Mouse (Mus musculus): Measurements from ENCODE around the gene Vsx2. TPM values are rescaled to one million over a fixed set of nuclear protein-coding genes. Genes with fewer than 3 reads are reported as not detected.
"Not testable (repeated sequence)": the region's sequence is repeated elsewhere in the genome, so short reads cannot be mapped to it uniquely, and the experiment has no call there.

Vsx2 gene
- not detected for total RNA-seq (2021)
- long read RNA-seq, experiment 1: 0 reads
- long read RNA-seq, experiment 2: 0 reads

DNA sequence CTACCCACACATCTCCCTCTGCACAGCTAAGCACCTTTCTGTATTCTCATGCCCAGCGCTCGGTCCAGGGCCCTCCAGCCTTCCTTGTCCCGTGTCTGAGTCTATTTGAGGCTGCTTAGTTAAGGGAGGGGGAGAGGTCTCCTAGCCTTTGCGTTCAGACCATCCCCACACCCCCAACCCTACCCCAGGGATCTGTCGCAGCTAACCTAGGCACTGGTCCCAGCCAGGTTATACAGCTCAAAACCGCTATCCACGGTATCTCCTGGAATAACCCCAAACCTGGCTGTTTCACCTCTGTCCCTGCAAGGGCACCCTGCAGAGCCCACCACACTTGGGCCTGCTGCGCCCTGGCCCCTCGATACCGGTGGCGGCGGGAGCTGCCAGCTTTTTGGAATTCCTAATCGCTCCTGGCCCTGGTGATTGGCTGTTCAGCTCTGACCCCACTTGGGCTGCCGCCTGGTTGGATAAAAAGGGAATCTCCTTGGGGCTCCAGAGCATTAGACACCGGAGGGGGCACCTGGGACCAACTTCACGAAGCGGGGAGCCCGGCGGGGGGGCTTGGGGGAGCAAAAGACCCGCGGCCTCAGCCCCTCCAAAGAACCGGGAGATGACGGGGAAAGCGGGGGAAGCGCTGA is at the start of gene Vsx2:
TSS of gene Vsx2 (plus strand) at position 427 of the 635 bp plus-strand sequence.
- DNase-seq (ENCODE audit: low spot score in 2 of 2): no peak

DNA sequence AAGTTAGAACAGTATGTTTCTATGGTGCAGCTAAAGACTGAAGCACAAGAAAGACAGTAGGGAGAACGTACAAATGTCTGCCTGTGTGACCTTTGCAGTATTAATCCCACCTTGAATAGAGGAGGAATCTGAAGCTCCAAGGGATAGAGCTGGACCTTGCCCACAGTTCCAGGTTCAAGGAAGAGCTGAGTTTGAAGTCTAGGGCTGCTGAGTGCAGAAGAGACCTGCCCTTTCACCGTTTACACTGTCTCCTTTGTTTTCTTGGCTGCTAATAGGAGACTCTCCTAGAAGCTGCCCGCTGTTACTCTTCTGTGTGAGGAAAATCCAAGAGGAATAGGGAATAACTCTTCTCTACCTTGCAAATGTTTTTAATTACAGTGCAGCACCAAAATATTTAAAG is 45.8 kb upstream of the Vsx2 start:
- DNase-seq (ENCODE audit: low spot score in 2 of 2): no peak

DNA sequence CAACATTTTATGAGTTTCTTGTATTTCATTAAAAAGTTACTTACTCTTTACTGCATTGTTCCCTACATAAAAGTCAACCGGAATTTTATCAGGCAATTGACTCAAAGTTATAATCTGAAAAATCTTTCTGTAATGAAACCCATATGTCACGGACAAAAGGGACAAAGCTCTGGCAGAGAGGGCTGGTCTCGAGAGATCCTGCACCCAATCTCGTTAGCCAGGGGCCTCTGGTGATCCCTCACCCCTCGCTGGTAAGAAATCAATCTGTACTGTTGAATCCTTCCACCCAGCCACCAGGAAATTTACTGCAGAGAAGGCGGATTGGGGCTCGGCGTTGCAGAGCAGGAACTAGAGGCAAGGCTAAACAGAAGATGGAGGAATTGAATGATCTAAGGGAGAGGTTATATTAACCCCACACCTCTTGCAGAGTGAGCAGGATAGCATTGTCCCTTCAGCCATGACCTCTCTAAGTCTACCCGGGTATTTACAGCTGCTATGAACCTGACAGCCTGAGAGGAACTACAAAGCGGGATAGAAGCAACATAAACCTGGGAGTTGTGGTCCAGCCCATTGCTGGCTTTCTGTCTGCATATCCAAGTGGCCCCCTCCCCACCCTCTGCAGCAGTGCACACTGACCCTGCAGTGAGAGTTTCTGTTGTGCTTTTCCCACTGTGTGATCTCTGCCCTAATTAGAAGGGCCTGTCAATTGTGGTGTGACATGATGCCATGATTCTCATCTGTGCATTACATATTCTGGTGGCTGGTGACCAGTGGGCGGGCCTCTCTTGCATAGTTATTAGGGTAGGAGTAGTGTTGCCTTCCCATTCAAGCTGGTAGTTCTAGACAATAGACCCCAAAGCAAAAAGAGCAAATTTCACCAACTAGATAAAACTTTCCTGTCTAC is 45.2 kb upstream of the Vsx2 start:
- no peak for DNase-seq (ENCODE audit: low spot score in 2 of 2)

DNA sequence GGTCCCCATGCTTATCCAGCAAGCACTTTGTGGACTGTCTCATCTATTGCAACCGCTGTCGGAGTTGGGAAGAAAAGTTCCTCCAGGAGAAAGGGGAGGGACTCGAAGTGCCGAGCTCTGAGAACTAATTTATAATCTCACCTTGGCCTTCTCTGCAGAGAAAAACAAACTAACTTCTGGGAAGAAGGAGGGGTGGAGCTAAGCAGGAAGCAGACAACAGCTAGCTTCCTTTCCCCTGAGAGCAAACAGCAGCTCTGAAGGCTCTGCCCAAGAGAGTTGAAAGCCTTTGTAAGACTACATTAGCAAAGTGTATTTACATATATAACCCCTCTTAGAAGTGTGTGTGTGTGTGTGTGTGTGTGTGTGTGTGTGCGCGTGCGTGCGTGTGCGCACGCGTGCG is 44.1 kb upstream of the Vsx2 start:
- DNase-seq (ENCODE audit: low spot score in 2 of 2): no peak

DNA sequence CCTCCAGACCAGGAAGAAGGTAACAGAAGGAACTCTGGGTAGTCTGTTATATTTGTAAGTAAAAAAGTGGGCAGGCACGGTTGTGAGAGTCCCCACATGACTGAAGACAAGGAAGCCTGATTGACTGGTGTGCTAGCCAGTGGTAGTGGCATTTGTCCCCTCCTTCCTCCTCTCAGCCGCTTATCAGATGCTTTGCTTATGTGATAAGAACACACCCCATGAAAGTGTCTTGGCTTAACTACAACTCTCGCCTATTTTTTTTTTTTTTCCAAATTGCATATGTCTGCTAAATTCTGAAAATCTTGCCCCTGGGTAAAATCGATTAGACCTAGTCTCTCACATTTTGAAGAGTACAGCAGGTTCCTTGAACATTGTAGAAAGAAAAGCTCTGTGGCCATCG is 39.1 kb upstream of the Vsx2 start:
- DNase-seq (ENCODE audit: low spot score in 2 of 2): no peak

DNA sequence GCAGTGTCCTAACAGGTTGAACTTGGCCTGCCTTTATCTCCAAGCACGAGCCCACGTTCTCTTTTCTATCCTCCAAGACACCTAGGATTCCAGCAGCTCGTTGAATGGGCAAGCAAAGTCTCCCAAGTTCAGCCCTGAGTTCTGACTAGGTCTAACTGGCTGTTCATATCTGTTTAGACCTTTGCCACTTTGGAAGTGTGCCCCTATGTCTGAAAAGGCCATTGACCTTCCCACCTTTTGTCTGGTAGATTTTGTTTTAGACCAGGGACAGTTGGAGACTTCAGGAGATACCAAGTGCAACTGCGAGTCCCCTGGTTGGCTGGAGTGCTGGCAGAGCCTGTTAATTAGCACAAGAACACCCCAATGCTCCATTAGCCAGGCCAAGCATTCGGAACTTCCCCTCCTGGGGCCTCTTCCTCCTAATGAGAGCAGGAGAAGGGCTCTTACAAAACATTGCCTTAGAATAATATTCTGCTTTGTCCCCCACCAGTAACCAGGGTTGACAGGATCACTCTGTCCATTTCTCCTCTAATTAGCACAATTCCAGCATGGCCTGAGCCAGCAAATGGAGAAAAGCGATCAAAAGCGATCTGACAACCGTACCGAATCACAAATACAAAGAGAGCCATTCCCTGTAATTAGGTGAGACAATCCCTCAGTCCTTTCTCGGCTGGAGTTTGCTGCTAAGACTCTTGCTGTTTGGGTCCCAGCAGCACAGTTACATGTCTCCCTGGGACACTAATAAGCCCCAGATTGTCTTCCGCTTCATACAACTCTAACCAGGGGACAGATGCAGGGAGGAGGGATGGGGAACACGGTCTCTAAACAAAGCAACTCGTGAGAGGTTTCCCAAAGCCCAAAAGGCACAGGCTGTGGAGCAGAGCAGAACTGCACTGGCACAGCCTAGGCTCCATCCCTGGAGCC is 37.4 kb upstream of the Vsx2 start:
- no peak for DNase-seq (ENCODE audit: low spot score in 2 of 2)

DNA sequence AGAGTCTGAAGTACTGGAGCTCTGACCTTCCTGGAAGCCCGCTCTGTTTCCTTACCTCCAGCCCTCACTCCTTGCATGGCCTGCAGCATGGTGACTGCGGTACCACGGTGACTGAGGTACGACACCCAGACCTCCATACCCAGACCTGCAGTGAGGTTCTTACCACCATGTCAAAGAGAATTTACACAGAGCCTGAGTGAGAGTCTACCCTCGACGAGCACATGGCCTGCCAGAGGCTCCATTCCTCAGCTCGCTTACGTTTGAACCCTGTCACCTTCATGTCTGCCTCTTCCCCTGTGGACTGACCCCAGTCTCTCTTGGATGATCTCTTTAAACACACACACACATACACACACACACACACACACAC is 36.7 kb upstream of the Vsx2 start:
- no peak for DNase-seq (ENCODE audit: low spot score in 2 of 2)

DNA sequence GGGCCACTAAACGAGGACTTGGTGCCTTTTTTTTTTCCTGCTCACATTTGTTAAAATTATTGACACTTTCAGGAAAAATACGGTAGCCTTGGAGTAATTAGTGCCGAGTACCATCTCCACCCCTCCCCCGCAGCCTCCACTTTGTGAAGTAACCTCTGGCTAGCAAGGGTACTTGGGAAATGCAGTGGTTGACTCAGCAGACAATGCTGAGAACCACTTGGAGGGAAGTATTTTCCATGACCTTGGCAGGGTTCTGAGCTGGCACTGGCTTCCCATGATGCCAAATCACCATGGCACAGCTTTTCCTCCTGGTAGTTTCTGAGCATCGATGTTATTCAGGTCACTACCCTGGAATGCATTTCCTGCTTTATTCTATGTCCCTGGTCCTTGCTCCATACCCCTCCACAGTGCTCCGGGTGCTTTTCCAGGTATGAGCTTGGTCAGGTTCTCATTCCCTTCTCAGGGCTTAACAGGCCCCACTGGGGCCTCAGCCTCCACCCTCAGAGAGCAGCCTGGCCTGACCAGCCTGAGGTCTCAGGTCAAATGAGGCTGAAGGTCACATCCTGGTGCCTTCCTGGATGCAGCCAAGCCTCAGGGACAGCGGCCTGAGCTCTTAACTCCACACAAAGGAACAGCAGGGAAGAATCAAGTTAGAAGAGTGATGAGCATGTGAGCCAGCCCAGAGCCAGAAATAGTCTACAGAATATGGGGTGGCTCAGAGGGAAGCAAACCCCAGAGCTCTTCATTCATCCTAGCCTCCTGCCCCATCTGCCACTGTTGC is 35.7 kb upstream of the Vsx2 start:
- no peak for DNase-seq (ENCODE audit: low spot score in 2 of 2)

DNA sequence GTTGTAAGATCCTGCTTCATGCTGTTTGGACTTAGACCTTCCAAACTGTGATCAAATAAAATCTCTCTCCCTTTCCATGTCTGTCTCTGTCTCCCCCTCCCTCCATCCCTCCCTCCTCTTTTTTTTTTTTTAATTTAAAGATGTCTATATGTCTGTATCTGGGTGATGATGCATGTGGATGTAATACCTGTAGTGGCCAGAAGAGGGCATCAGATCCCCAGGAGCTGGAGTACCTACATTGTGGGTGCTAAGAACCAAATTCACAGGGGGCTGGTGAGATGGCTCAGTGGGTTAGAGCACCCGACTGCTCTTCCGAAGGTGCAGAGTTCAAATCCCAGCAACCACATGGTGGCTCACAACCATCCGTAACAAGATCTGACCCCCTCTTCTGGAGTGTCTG is 30.0 kb upstream of the Vsx2 start:
- DNase-seq (ENCODE audit: low spot score in 2 of 2): not testable (repeated sequence)

DNA sequence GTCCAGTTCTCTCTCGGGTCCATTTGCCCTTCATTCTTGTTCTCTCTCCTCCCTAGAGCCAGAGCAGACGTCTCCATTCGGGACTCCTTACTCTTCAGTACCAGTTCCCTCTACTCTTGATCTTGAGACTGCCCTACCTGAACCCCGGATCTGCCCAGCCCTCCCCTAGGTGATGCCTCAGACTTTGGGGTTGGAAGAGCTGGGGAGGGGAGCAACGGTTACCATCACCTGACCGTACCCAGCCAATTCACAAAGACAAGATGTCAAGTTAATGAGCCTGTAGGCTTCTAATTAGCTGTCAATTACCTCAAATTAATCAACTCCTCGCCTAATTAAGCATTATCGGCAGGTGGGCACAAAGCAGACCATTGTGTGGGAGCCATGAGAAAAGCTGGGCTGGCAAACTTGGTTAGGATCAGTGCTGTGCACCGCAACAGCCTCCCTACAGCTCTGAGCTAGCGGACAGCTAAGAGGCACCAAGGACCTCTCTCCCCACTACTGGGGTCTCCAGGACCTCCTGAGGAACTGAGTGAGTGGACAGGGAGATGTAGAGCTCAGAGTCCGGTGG is 28.1 kb upstream of the Vsx2 start:
- no peak for DNase-seq (ENCODE audit: low spot score in 2 of 2)

DNA sequence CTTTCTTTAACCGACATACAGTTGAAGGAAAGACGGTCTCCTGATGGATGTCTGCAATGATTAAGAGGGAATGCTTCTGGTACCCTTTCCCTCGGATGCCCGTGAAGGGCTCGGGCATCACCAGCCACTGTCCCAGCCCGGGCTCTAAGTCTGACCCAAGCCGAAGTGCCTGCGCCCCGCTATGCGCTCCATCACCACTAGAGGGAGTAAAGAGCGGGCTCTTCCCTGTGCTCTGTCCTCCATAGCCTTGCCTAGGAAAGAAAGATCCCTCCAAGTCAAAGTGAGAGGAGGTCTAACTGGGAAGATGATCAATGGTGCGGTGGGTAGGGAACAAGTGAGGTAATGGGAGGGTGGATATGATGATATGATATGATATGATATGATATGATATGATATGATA is 23.5 kb upstream of the Vsx2 start:
- peak; percentile 31 to 52 for DNase-seq (ENCODE audit: low spot score in 2 of 2)

DNA sequence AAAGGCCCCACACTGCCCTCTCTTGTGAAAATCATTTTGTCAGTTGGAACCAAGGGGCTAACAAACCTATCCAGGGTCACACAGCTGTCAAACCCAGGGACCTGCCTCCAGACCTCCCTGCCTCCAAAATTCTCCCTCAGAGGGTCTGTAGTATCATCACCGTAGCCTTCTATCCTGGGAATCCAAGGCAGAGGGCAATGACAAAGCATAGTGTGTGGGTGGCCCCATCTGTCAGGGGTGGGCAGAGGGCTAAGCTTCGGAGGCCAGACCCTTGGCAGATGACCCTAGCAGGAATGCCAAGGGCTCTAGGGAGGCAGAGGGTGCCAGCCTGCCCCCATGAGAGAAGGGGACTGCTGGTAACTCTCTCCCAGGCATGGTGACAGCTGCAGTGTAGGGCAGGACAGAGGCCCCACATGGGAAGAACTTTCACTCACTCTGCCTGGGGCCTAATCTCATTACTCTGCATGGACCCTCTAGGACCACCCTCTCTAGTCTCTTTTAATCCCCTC is 22.9 kb upstream of the Vsx2 start:
- no peak for DNase-seq (ENCODE audit: low spot score in 2 of 2)

DNA sequence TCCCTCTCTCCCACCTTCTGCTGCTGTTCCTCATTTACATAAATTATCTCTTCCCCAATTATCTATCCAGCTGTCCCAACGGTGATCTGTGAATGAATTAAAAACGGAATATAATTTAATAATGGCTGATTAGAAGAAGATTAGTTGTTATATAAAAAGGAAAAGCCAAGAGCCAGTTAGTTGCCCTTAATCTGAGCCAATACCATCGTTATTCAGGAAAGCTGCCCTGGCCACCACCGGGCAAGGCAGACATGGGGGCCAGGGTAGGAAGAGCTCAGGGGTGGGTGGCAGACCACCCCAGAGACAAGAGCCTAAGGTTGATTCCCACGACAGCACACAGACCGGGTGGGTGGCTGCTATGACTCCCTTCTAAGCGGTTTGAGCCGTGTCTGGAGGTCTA is 21.3 kb upstream of the Vsx2 start:
- DNase-seq (ENCODE audit: low spot score in 2 of 2): no peak

DNA sequence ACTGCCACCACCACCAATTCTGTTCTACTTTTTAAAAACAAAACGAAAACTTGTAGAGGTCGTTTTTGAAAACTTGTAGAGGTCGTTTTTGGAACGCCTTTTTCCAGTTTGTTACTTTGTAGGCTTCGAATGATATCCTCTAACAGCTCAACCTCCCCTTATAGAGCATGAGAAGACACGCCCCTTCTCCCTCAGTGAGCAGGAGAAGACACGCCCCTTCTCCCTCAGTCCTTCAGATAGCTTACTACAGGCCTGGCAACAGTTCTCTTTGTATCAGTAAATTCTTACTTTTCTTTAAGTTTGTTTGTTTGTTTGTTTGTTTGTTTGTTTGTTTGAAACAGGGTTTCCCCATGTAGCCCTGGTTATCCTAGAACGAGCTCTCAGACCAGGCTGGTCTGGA is 14.3 kb upstream of the Vsx2 start:
- no peak for DNase-seq (ENCODE audit: low spot score in 2 of 2)

DNA sequence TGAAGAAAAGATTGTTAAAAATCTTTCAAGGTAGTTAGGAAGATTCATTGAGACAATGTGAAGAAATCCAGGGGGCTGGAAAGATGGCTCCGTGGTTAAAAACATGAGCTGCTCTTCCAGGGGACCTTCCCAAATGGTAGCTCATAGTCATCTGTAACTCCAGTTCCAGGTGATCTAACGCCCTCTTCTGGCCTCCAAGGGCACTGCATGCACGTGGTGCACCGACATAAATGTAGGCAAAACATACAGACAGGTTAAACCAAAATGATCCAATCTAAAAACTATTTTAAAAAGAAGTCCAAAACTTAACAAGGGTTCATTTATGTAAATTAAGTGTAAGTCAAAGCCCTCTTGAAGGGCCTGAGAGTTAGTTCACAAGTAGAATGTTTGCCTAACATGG is 7.0 kb upstream of the Vsx2 start:
- DNase-seq (ENCODE audit: low spot score in 2 of 2): no peak

DNA sequence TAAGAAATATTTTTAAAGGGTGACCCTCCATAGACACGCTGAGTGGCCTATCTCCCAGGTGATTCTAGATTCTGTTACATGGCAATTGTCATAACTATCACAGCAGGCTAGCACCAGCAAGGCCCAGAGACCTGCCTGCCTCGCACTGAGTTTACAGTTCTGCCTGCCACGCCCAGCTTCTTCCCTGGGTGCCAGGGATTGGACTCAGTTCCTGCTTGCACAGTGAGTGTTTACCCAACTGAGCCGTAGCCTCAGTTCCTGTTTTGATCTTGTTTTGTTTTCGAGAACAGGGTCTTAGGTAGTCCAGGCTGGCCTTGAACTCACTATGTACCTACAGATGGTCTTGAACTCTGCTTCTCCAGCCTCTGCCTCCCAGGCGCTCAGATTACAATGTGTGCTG is 2.0 kb upstream of the Vsx2 start:
- DNase-seq (ENCODE audit: low spot score in 2 of 2): no peak

DNA sequence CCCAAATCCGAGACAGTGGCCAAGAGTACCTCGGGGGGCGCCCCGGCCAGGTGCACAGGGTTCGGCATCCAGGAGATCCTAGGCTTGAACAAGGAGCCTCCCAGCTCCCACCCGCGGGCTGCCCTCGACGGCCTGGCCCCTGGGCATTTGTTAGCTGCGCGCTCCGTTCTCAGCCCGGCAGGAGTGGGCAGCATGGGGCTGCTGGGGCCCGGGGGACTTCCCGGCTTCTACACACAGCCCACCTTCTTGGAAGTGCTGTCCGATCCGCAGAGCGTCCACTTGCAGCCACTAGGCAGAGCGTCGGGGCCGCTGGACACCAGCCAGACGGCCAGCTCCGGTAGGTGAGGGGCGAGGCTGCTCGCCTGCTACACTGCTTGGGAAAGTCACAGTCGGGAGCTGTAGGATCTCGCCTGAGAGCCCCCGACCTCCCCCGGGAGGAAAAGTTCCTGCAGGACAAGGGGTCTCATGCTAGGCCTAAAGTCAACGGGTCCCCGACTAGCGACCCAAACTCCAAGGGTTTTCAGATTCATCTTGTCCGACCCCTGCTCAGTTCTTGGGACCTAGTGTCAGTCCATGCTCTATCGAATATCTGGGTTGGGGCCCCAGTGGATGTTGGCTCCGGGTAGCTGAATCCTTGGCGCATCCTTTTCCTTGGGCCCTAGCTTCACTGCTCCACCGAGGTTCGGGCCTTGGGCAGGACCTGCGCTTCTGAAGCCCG is 573 bp downstream of the Vsx2 start:
- DNase-seq (ENCODE audit: low spot score in 2 of 2): no peak

DNA sequence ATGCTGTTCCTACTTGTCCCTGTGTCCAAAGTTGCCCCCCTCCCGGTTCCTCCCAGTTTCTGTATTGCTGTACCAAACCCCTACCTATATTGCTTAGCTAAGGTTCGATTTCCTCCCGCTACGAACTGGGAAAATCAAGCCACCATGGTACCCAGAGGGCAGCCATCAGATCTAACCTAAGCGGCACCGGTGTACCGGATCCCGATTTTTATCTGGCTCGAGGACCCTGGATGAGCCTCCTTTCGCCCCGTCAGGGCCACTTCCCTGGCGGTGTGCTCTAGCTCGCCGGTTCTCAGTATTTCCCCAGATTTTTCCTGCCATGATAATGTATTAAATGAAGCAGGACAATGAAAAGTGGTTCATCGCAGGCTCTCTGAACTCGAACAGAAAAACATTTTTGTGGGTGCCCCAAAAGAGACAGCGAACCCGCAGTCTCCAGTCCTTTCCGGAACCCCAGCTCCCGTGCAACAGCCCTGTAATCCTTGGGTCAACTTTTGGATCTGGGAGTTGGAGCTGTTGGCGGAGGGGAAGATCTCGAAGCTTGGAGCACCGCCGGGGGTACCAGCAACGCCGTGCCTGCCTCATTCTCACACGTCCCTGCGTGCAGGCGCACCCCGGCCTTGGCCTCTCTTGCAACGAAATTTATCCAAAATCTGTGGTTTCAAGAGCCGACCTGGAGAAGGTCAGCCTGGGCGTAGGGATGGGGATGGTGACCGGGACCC is 1.3 kb downstream of the Vsx2 start:
- DNase-seq (ENCODE audit: low spot score in 2 of 2): no peak
